Mouse (Mus musculus) erythroblast, embryonic 14.5 days (primary cell): Measurements from ENCODE around the gene Trove2. TPM values are rescaled to one million over a fixed set of nuclear protein-coding genes. Genes with fewer than 3 reads are reported as not detected.
"Not testable (repeated sequence)": the region's sequence is repeated elsewhere in the genome, so short reads cannot be mapped to it uniquely, and the experiment has no call there.

ENCODE experiments used
- H3K27me3 ChIP-seq: 2 replicates; pipeline ENCODE4 v1.6.1; 2012; ENCODE audit warnings: inconsistent platforms; ENCODE audit not compliant: control insufficient read depth
- H3K36me3 ChIP-seq: 2 replicates; pipeline ENCODE4 v1.6.1; 2012; ENCODE audit warnings: mild to moderate bottlenecking, inconsistent platforms; ENCODE audit not compliant: control insufficient read depth
- H3K4me1 ChIP-seq: 2 replicates; pipeline ENCODE4 v1.6.1; 2012; ENCODE audit warnings: inconsistent platforms; ENCODE audit not compliant: control insufficient read depth
- H3K4me3 ChIP-seq: replicated peaks from 2 replicates; pipeline ENCODE3; 2012; ENCODE audit warnings: moderate library complexity, mild to moderate bottlenecking, inconsistent platforms
- H3K9me3 ChIP-seq: 2 replicates; pipeline ENCODE4 v1.6.1; 2012; ENCODE audit warnings: low read length, inconsistent platforms, mixed read lengths; ENCODE audit not compliant: control insufficient read depth
- GATA1 ChIP-seq: IDR thresholded peaks from 2 replicates; pipeline ENCODE4 v1.6.1; 2012; ENCODE audit warnings: low read length, inconsistent platforms, mixed read lengths
- TAL1 ChIP-seq: IDR thresholded peaks from 3 replicates; pipeline ENCODE4 v1.6.1; 2012; ENCODE audit warnings: low read length, inconsistent platforms, mixed read lengths
- polyA plus RNA-seq: library from polyadenylated mRNA; stranded (reverse); fragments of >175 nt; gene quantifications from 2 replicates; pipeline ENCODE4 v1.2.3, GENCODE M21; 2012

Trove2 gene
- polyA plus RNA-seq, 1 experiment = not detected

DNA sequence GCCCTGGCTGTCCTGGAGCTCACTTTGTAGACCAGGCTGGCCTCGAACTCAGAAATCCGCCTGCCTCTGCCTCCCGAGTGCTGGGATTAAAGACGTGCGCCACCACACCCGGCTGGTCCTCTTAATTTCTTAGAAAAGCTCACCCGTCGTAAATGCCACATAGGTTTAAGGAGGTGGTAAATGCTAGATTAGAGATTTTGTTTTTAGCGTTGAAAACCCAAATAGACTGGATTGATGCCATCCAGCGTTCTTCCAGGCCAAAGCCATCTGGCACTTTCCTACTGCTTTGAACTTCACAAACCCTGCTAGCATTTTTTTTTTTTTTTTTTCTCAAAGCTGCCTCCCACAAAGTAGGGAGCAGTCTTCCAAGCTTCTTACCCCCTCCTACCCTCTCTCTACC is 36.3 kb downstream of the Trove2 start:
- Histone ChIP-seq H3K4me1 (peaks cover 37% of the 10 kb centered on the region), H3K4me3 (peak overlapping the region; percentile 92), H3K9me3 (no peaks in the 10 kb centered on the region), H3K36me3 (peaks cover 30% of the 10 kb centered on the region), H3K27me3 (no peaks in the 10 kb centered on the region)
- no peak for TF ChIP-seq TAL1
- TF ChIP-seq GATA1 = no peak

- Histone ChIP-seq H3K36me3 (peaks cover 21% of the 10 kb centered on the region), H3K4me3 (peak overlapping the region; percentile 92), H3K4me1 (peaks cover 37% of the 10 kb centered on the region), H3K27me3 (no peaks in the 10 kb centered on the region), H3K9me3 (no peaks in the 10 kb centered on the region)
- TF ChIP-seq TAL1 = no peak
- no peak for TF ChIP-seq GATA1
Observed at GRCm38 (mm10) chr1:143739361-143740350, 37.2 kb downstream of the Trove2 start.

- Histone ChIP-seq H3K36me3 (peaks cover 18% of the 10 kb centered on the region), H3K4me3 (peak overlapping the region; percentile 92), H3K4me1 (peaks cover 28% of the 10 kb centered on the region), H3K27me3 (no peaks in the 10 kb centered on the region), H3K9me3 (no peaks in the 10 kb centered on the region)
- no peak for TF ChIP-seq GATA1
- TF ChIP-seq TAL1 = no peak
Observed at GRCm38 (mm10) chr1:143738811-143739210, 38.1 kb downstream of the Trove2 start.

- Histone ChIP-seq H3K9me3 (no peaks in the 10 kb centered on the region), H3K4me1 (peaks cover 3% of the 10 kb centered on the region), H3K4me3 (no peak overlapping the region), H3K36me3 (no peaks in the 10 kb centered on the region), H3K27me3 (no peaks in the 10 kb centered on the region)
- no peak for TF ChIP-seq TAL1
- no peak for TF ChIP-seq GATA1
Observed at GRCm38 (mm10) chr1:143733914-143734410, 42.9 kb downstream of the Trove2 start.

DNA sequence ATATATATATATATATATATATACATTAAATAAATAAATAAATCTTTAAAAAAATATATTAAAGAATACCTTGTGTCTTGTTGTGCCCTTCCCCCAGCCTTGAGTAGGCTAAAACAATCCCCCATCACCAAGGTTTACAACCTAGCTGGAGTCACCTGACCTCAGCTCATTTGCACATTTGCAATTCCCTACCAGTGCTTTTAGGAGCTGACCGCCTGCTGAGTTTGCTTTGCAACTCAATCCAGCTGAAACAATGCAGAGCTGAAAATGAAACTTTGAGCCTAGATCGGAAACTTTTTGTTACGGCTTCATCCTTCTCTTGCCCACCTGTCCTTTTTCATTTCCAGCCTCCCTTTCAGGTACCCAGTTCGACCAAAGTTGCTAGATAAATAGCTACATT is 45.2 kb downstream of the Trove2 start:
- Histone ChIP-seq H3K36me3 (no peaks in the 10 kb centered on the region), H3K4me1 (no peaks in the 10 kb centered on the region; the same call in none of the 2 replicates), H3K4me3 (no peak overlapping the region), H3K9me3 (no peaks in the 10 kb centered on the region), H3K27me3 (no peaks in the 10 kb centered on the region)
- TF ChIP-seq TAL1 (no peak), GATA1 (no peak)

- TF ChIP-seq GATA1 (no peak), TAL1 (no peak)
- H3K27me3 ChIP-seq = no peaks in the 10 kb centered on the region
- no peak overlapping the region for H3K4me3 ChIP-seq
- H3K4me1 ChIP-seq = no peaks in the 10 kb centered on the region; the same call in none of the 2 replicates
- H3K9me3 ChIP-seq = no peaks in the 10 kb centered on the region
- no peaks in the 10 kb centered on the region for H3K36me3 ChIP-seq
Observed at GRCm38 (mm10) chr1:143730899-143731298, 46.0 kb downstream of the Trove2 start.

GRCm38 (mm10) chr1:143727701-143728445 is 49.0 kb downstream of the Trove2 start:
- H3K36me3 ChIP-seq = no peaks in the 10 kb centered on the region
- TF ChIP-seq TAL1 (no peak), GATA1 (no peak)
- no peak overlapping the region for H3K4me3 ChIP-seq
- H3K4me1 ChIP-seq = peaks cover 15% of the 10 kb centered on the region
- H3K27me3 ChIP-seq = no peaks in the 10 kb centered on the region
- no peaks in the 10 kb centered on the region for H3K9me3 ChIP-seq

DNA sequence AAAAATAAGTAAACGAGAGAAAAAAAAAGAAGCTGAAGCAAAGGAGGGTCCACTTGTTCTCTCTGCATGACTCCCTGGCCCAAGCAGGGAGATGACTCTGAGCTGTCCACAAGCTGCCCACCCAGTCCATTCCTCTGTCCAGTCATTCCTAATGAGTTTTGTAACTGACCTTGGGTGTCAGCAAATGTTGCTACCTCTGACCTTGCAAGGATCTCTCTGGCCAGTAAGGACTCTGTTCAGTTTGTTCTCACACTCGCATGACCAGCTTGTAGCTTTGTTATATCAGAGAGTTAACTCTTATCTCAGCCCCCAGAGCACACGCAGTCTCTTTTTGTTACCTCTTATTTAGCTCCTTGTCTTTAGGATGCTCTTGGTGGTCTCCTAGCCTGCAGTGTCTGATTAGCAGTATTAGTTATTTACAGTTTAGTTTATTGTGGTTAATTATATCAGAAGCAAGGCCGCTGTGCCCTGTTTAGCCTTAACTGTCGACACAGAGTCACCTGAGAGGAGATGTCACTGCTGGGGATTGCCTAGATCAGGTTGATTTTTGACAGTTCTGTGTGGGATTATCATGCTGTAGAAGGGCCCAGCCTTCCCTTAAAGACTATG is 52.3 kb downstream of the Trove2 start:
- Histone ChIP-seq H3K4me3 (no peak overlapping the region), H3K36me3 (no peaks in the 10 kb centered on the region), H3K9me3 (no peaks in the 10 kb centered on the region), H3K27me3 (no peaks in the 10 kb centered on the region), H3K4me1 (peaks cover 15% of the 10 kb centered on the region)
- no peak for TF ChIP-seq GATA1

GRCm38 (mm10) chr1:143716038-143716437 is 60.8 kb downstream of the Trove2 start, which contains the start of gene Glrx2:
Gene Glrx2, plus strand, starts transcription at chr1:143716338.
- H3K4me3 ChIP-seq, H3K9me3 ChIP-seq, H3K36me3 ChIP-seq, H3K27me3 ChIP-seq, H3K4me1 ChIP-seq: not testable (repeated sequence)
